Mouse (Mus musculus): ENCODE data around the gene Dbr1.

DNA sequence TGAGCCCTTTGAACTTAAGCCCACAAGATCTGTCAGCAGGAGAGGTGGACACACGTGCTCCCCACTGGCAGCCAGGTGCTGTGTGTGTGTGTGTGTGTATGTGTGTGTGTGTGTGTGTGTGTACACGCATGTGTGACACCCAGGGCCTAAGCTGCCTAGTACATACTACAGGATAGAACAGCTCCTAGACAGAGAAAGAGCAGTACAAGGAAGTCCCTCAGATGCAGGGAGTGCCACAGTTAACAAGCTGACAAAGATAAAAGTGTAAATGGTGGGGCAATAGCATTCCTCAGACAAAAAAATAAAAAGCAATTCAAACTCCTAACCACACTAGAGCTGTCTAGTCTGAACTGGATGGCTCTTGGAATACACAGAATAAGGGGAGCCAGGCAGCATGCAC, 23.5 kb upstream of the Dbr1 start:
- TF ChIP-seq TAL1 (IDR thresholded peaks at IDR 0.05; ENCODE audit: low read length) (no peak), GATA1 (IDR thresholded peaks at IDR 0.05; ENCODE audit: low read length) (no peak)
